Mouse (Mus musculus) lung, postnatal 14 days (tissue): Measurements from ENCODE around the gene Bsn.

ENCODE experiments used
- DNase-seq: peaks from one replicate; pipeline ENCODE4 v3.0.0; 2021

Gene Bsn

DNA sequence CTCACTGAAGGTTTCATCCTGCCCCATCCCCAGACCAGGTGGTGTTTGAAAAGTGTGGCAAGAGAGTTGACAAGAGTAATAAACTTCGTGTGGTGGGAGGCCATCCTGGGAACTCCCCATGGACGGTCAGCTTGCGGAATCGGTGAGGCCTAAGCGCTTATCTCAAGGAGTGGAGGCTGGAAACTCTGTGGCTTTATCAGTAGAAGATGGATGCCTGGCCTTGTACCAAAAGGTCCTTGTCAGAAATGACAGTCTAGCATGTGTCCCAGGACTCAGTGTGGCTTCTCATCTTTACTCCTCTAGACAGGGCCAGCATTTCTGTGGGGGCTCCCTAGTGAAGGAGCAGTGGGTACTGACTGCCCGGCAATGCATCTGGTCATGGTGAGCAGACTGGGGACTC, 106.6 kb downstream of the Bsn start:
- DNase-seq: no peak

DNA sequence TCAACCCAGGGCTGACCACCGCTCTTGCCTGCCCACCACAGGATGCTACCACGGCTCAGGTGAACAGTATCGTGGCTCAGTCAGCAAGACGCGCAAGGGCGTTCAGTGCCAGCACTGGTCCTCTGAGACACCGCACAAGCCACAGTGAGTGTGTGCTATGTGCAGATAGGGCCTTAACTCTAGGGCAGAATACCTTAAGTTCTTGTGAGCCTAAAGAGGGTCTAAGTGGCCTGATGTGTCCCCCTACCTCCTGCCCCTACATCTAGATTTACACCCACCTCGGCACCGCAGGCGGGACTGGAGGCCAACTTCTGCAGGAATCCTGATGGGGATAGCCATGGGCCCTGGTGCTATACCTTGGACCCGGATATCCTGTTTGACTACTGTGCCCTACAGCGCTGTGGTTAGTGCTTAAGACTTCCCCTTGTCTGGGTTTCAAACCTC, 107.2 kb downstream of the Bsn start, which contains the start of gene Rnf123:
Rnf123 (minus strand) TSS at position 359 of the 444 bp plus-strand sequence.
- DNase-seq: no peak

DNA sequence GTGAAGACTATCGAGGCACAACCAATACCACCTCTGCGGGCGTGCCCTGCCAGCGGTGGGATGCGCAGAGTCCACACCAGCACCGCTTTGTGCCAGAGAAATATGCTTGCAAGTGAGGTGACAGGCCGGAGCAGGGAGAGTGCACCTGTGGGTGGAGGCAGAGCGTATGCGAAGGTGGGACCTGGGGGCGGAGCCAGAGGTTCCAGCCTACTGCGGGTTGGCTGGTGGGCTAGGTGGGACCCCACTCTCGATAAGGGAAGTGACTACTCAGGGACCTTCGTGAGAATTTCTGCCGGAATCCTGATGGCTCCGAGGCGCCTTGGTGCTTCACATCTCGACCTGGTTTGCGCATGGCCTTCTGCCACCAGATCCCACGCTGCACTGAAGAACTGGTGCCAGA, 107.6 kb downstream of the Bsn start:
- no peak for DNase-seq

DNA sequence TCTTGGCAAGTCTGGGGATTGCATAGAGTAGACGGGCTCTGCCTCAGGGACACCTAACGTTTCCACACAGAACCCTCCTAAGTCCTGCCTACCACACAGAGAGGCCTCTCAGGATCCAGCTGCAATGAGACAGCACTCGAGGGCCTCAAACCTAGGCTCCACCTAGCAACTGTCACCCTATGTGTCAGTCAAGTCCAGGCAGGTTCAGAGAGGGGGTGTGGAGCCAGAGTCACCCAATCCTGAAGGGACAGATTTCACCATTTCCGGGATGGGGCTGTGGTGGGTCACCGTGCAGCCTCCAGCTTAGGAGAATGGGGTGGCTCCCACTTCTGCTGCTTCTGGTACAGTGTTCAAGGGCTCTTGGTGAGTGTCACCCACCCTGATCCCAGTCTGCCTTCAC, 110.0 kb downstream of the Bsn start, which contains the start of gene Mst1:
Mst1 (plus strand) TSS at position 269 of the 400 bp plus-strand sequence.
- no peak for DNase-seq

DNA sequence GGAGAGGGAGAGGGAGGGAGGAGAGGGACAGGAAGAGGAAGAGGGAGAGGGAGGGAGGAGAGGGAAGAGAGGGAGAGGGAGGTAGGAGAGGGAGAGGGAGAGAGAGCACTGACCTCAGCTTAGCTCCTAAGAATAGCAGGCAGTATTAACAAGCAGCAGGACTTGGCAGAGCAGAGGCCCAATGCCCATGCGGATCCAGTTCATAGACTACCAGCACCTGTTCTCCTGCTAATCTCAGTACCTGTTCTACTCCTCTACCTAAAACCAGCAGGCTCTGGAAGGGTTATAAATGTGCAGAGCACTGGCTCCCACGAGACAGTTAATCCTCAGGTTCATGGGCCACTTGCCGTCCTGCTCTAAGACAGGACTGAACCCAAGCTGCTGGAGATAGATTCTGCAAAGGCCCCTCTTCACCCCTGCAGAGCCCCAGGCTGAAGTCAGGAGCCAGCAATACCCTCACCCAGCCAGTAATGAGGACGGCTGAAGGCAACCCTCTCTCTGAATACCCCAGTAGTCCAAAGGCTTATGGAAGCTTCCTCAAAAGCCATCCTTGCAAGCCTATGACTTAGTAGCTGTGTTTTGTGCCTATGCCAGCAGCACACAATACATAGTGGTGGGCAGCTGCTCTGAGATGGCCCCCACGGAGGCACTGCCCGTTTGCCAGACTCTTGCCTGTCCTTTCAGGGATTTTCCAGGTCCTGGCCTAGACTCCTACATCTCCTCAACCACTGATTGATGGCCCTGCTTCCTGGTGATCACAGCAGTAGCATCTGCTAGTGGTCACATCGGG, 116.8 kb downstream of the Bsn start:
- no peak for DNase-seq

DNA sequence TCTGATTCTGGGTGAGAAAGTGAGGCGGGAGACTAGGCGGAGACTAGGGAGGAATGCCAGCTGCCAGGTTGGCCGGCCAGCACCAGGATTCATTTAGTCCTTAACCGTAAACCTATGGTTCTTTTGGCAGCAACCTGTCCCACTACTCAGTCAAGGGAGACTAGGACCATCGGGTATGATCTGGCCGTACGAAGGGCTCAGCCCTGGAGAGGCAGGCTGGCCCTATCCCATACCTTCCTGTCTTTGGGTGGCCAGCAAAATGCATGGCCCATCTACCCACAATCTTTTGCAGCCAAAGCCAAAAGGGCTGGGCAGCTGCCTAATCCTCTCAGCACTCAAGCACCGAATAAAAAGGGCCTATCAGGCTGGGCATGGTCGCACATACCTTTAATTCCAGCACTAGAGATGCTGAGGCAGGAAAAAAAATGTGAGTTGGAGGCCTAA, 117.7 kb downstream of the Bsn start:
- no peak for DNase-seq

DNA sequence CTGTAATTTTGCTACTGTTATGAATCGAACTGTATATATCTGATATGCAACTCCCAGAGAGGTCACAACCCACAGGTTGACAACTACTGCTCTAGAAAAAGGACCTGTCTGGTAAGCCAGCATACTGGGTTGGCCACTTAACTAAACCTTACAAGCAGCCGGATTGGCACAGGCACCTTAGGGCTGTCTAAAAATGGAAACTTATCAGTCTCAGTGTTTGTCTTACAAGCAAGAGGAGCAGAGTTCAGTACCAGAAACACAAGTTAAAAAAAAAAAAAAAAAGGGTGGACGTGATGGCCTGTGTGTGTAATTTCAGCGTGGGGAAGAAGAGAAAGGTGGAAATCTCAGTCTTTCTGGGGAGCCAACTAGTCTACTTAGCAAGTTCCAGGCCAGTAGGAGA, 118.4 kb downstream of the Bsn start:
- DNase-seq: no peak

DNA sequence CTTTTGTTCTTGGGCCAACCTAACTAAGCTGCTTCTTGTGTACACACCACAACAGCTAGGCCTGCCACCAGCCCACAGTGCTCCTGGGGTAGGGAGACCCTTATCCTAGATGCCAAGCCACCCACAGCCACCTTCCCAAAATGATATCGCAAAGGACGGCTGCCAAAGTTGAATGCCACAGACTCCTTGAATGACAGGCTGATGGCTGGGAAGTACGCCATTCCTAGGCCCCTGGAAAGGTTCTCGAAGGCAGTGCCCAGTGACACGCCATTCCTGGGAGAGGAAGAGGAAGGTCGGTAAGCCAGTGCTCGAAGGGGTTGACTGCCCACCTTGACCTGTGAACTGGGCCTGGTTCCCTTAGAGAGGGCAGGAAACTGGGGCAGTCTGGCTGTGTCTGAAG, 120.7 kb downstream of the Bsn start:
- no peak for DNase-seq

DNA sequence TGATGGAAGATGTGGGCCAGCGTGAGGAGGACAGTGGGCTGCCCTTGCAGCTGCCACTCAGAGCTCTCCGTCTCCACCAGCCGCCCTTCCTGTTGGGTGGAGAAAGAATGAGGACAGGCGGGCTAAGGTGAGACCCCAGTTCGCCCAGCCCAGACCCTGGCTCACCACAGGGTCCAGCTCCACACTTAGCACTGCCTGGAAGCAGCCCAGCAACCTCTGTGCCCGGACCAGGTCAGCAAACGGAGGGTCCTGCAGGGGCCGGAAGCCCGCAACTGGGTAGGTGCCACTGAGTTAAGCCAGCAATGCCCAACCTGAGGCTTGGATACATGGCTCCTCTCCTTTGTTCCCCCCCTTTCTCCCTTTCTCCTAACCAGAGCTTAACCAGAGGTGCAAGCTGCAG, 121.2 kb downstream of the Bsn start:
- DNase-seq: no peak

DNA sequence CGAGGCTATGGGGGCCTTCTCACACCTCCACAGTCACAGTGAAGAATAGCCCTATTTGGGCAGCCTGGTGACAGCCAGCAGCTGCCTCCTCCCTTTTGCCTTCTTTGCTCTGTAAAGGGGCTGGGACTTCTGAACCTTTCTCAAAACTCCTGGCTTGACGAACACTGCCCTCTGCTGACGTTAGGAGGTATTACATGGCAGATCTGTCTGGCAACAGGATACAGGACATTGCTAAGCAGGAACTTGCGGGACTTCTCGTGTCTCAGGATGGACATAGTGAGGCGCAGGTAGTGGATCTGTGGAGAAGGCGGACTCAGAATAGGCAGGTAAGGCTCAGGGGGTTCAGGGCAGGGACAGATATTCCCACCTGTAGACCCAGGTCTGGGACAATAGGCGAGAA, 122.3 kb downstream of the Bsn start:
- DNase-seq: peak; percentile 89

DNA sequence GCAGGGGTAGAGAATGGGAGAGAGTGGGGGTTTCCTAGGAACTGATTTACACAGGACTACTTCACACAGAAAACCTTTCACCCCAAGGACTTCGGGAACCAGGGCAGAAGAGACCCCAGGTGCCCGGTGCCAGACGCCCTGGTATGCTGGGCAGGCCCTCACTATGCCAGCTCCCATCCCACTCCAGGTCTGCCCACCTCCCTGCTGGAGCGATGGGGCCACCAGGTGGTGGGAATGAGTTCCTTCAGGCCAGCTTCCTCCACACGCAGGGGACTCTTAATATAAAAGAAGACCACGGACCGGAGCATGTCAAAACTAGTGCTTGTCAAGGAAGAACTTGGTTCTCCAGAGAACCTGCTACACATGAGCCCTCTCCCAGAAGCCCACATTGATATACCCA, 123.0 kb downstream of the Bsn start:
- no peak for DNase-seq

DNA sequence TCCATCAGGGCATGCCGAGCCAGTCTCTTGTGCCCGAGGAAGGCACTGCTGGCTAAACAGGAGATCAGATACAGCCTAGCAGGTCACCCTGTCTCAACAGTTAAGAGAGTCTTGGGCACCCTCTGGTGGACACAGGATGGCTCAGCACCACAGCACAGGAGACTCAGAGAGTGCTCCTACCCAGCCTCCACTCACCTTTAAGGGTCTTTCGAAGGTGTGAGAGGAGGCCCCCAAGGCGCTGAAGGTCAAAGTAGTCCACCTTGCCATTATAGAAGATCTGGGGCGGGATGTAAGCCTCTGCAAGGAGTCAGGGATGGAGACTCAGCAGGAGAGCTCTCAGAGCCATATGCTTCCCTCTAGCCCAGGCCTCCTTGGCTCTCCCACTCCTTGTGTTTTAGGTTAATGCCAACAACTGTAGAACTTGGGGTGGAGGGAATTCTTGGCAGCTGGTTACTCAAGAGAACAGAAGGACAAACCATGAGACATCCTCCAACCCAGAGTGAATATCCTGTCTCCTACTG, 124.6 kb downstream of the Bsn start:
- DNase-seq: peak; percentile 68

DNA sequence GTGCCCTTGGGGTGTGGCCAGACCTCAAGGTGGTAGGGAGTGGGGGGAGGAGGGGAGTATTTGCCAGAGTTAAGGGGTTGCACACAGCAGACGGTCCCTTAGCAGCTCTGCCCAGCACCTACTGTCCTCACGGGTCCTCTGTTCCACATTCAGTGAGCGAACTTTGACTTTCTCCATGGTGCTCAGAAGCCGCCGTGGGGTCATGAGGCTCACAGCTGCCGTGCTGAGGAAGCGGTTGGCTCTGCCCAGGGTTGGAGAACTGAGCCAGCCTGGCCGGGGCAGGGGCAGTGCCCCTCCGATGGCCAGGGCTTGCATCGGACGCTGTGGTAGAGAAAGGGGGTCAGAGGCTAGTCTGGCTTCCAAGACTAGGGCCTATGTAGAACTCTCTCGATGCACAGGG, 126.8 kb downstream of the Bsn start:
- DNase-seq: no peak

DNA sequence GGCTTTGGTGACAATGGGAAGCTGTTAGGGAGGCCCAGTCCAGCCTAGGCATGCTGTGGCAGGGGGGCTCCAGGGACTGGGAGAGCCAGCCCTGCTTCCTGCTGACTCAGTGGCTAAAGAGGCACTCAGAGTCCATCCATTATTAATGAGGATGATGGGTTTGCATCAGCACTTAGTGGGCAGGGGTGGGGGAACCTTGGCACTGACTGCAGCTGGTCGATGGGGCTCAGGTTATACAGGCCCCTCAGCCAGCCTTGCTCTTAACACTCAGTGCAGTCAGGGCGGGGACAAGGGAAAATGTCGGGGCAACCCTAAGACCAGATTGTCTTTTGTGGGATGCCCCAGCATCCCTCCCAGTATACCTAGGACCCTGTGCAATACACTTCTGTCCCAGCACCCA, 128.0 kb downstream of the Bsn start:
- DNase-seq: no peak

DNA sequence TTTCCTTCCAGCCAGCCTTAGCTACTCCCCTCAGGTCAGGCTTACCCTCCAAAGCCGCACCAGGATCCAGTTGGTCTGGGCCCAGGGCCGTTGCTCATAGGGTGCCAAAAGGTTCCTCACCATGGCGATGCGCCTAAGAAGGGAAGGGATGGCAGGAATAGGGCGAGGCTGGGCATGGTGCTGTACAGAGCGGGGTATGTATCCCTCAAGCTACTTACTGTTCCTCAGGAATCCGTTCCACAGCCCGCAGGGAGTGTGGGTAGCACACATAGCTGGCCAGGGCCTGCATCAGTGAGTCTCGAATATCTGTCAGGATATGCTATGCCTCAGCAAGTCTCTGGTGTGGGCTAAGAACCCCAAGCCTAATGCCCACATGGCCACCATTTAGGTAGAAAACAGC, 131.9 kb downstream of the Bsn start:
- DNase-seq: no peak

DNA sequence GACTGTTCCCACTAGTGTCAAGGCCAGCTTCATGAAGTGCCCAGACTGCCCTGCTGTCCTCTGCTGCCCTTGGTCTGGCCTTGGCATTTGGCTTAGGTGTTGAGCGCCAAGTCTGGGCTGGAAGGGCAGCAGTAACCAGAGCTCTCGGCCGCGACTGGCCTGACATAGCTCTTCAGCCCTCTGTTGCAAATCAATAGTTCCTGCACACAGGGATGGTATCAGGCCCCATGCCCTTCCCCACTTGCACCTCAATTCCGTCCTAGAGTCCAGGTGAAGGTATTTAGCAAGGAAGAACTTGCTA, 133.0 kb downstream of the Bsn start:
- DNase-seq: no peak

DNA sequence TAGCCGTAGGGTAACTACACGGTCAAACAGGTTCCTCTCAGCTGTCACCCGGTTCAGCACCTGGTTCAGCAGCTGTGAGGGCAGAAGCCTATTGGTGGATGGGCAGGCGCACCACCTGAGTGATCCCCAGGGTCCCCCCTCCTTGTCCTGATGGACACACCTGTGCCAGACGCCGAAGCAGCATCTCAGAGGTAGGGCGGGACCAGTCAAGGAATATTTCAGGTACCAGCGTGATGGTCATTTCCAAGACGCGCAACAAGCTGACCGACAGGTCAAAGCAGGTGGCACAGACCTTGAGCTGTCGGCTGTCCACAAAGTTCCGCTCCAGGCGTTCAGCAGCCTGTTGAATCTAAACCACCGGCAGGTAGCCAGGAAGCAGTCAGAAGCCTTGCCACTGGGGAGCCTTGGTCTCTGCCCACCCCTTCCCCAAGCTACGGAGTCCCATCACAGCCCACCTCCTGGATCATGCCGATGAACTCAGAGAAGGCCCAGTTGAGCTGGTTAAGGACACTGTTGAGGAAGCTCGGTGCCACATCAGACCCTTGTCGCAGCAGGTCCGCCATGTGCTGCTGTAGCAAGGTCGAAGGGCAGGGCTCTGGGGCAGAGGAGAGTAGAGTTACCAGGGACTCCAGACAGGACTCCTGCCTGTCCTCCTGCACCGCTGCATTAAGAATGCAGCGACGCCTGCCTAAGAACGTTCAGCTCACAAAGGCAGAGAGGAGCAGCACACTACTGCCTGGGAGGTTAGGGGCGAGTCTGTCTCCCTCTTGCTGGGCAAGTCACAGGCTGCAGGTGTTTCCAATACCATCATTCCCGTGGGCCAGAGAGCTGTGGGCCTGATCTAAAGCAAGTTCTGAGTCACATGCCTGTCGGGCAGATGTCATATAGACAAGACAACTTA, 133.6 kb downstream of the Bsn start:
- DNase-seq: no peak

DNA sequence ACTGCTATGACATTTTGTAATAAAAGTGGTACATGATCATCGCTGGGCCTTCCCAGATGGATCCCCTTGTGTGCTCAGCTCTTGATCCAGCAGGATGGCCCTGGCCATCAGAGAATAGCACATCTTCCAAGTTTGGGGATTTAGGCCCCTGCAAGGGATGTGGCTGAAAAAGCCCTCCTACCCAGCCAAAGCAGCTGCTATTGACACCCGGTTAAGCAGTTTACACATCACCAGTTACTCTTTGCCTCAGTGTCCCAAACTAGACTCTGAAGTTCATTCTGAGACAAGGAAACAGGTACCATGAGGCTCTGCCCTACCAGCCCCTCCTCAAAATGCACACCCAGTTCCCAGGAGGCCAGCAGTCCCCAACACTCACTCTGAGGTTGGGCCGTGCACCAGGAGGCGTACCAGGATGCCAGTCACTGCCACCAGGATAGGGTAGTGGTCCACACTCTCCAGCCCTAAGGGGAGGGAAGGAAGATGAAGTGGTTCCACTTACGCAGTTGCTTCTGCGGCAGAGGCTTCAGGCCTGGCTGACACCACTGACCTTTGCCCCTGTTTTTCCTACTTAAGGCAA, 134.4 kb downstream of the Bsn start:
- DNase-seq: no peak

DNA sequence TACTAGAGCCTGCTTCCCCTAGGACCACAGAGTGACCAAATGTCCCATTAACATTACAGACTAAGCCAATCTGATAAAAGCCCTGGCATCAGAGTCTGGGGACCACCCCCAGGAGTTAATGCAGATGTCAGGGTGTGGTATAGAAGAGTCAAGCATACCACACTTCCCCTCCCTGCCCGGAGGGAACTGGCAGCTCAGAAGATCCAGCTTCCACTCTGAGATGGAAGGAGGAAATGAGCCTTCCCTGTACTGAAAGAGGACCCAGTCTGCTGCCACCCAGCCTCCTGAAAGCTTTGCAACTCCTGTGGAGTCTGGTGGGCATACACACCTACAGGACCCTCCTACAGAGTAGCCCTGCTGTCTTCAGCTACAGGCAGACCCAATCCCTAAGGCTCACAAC, 135.1 kb downstream of the Bsn start:
- no peak for DNase-seq

DNA sequence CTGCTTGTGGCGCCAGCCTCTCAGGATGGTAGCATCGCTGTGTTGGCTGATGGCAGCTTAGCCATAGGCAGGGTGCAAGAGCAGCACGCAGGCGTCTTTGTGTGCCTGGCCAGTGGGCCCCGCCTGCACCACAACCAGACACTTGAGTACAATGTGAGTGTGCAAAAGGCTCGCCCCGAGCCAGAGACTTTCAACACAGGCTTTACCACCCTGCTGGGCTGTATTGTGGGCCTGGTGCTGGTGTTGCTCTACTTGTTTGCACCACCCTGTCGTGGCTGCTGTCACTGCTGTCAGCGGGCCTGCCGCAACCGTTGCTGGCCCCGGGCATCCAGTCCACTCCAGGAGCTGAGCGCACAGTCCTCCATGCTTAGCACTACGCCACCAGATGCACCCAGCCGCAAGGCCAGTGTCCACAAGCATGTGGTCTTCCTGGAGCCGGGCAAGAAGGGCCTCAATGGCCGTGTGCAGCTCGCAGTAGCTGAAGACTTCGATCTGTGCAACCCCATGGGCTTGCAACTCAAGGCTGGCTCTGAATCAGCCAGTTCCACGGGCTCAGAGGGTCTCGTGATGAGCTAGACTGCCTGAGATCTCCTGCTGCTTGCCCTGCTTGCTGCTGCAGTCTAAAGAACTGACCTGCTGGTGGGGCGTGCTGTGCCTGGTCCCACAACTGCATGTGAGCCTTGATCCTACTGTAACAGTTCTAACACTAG, 135.7 kb downstream of the Bsn start:
- DNase-seq: no peak

DNA sequence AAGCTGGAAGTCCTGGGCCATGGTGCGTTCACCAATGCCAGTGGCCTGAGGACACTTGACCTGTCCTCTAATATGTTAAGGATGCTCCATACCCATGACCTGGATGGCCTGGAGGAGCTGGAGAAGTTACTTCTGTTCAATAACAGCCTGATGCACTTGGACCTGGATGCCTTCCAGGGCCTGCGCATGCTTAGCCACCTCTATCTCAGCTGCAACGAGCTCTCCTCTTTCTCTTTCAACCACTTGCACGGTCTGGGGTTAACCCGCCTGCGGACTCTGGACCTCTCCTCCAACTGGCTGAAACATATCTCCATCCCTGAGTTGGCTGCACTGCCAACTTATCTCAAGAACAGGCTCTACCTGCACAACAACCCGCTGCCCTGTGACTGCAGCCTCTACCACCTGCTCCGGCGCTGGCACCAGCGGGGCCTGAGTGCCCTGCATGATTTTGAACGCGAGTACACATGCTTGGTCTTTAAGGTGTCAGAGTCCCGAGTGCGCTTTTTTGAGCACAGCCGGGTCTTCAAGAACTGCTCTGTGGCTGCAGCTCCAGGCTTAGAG, 136.4 kb downstream of the Bsn start:
- no peak for DNase-seq

DNA sequence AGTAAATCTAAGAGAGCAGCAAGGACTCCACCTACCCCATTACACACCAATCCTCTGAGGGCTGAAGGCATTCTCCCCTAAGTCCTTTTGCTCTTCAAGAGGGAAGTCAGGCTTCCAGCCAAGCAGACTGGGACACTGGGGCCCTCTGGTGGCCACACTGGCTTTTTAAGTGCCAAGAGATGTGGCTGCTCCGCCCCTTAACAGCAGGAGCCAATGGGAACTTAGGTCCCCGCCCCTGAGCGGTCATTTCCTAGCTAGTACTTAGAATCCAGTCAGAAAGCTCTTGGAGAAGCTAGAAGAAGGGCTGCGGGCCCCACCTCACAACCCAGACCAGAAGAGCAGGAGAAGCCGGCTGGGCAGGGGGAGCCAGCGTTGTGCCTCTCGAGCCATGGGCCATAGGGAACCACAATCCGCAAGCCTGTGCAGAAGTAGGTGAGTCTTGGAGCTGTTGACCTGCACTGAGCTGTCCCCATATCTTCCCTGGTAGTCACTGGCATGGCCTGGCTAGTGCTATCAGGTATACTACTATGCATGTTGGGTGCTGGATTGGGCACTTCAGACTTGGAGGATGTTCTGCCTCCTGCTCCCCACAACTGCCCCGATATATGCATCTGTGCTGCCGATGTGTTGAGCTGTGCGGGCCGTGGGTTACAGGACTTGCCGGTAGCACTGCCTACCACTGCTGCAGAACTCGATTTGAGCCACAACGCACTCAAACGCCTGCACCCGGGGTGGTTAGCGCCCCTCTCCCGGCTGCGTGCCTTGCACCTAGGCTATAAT, 137.1 kb downstream of the Bsn start, which contains the start of gene Amigo3:
Amigo3 (plus strand) TSS at position 275 of the 780 bp plus-strand sequence.
- DNase-seq: peak; percentile 99
